Mouse (Mus musculus): Measurements from ENCODE around the gene Olfr1195.
"Not testable (repeated sequence)": the region's sequence is repeated elsewhere in the genome, so short reads cannot be mapped to it uniquely, and the experiment has no call there.

Gene Olfr1195

DNA sequence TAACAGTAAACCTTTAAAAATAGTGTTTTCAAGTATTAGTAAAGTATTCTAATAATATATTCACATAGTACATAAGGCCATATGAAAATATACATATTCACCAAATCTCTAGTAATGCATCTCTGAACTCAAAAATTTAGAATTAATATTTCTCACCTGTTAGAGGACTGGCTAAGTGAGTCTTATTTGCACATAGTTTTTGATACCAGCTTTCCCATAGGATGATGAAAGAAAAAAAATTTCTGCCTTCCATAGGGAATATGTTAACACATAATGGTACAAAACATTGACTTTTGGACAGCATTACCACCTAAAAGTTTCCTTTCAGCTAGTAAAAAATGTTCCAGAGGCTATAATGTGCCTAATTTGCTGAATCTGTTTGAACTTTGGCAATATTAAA lies at the start of gene Olfr1195:
TSS of gene Olfr1195 (minus strand) at position 101 of the 400 bp plus-strand sequence.
- no peak for DNase-seq (ENCODE audit: low spot score in 2 of 2)

- DNase-seq (ENCODE audit: low spot score in 2 of 2) = no peak
These were observed 43.3 kb upstream of the Olfr1195 start, which contains the start of gene Olfr1197 for GRCm38 (mm10) chr2:88732266-88732665. Olfr1197 (minus strand) TSS chr2:88732366.

DNA sequence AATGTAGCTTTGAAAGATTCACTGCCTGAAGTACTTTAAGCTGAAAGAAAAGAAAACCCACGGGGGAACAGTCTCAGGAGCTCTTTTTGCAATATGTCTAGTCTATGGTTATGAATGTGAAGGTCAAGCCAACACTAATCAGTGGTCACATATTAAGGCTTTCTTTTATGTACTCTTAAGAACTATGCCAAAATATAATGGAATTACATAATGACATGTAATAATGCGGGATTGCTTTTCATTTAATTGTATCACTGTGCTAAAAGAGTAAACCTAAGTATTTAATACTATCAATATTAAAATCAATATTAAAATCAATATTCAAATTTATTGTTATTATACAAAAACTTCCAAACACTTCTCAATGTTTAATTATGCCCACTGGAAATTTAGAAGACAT lies 15.5 kb upstream of the Olfr1195 start, which contains the start of gene Olfr1196:
TSS of gene Olfr1196 (minus strand) at position 101 of the 400 bp plus-strand sequence.
- no peak for DNase-seq (ENCODE audit: low spot score in 2 of 2)

GRCm38 (mm10) chr2:88675328-88675727 lies 13.7 kb downstream of the Olfr1195 start, which contains the start of gene Olfr1193:
Olfr1193 (plus strand) TSS chr2:88675628.
- DNase-seq (ENCODE audit: low spot score in 2 of 2) = not testable (repeated sequence)

- DNase-seq (ENCODE audit: low spot score in 2 of 2) = no peak
These were observed 40.8 kb downstream of the Olfr1195 start, which contains the start of gene Olfr1192-ps1 for GRCm38 (mm10) chr2:88648209-88648608. Olfr1192-ps1 (plus strand) TSS chr2:88648509.

GRCm38 (mm10) chr2:88640242-88640641 lies 48.7 kb downstream of the Olfr1195 start, which contains the start of gene Olfr1191-ps1:
Olfr1191-ps1 (plus strand) TSS chr2:88640542.
- not testable (repeated sequence) for DNase-seq (ENCODE audit: low spot score in 2 of 2)
